Mouse (Mus musculus) G1E-ER4 (cell line): Measurements from ENCODE around the gene Gpx7. TPM values are rescaled to one million over a fixed set of nuclear protein-coding genes. Genes with fewer than 3 reads are reported as not detected.
A peak's percentile ranks its signal among the peaks of the same experiment; 100 is the strongest.

ENCODE experiments used
- GATA1 ChIP-seq: IDR thresholded peaks from one replicate; pipeline ENCODE4 v1.8.0; 2012; ENCODE audit warnings: low read length, inconsistent platforms
- polyA plus RNA-seq: library from polyadenylated mRNA; stranded (reverse); fragments of >175 nt; gene quantifications from 2 replicates; pipeline ENCODE4 v1.2.3, GENCODE M21; 2012

The Gpx7 gene
- polyA plus RNA-seq, 1 experiment = not detected

DNA sequence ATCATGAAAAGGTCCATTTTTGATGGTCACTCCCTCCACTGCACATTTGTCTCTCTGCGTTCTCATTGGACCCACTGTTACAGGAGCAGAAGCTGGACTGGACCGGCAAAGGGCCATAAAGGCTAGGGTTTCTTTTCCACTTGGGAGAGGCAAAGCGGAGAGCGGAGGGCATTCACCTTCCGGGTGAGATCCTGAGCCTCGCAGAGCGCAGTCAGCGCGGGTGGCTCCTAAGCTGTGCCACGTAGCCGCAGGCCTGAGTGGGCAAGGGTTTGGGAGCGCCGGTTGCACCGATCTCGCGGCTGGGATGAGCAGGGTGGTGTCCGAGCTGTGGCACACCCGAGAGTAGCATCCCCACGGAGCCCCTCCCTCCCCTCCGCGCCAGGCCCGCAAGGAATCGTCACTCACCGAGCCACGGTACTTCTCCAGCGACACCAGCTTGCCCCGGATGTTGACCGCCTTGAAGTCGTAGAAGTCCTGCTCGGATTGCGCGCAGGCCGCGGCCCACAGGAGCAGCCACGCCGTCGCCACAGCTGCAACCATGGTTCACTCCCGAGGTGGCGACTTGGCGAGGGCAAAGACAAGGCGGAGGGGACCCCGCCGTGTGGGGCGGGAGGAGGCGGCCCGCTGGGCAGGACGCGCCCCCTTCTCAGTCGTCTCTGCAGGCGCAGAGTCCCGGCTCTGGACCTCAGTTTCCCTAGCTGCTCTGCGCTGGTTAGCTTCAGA lies 462 bp downstream of the Gpx7 start:
- TF ChIP-seq GATA1 = no peak

DNA sequence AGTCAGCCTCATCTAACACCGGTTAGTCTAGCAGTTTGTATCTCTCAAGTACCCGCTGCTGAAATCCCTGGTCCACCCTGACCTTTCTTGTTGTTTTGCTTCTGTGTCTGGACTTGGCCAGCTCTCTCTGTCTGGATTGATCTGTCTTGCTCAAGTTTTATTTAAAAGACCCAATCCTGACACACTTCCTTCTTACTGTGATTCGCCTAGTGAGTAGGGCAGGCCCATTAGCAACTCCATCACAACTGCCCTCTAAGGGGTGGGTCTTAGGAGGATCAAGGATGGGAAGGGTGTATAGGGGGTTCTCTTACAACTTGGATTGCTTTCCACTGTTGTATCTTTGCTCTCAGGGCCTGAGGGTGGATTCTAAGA lies 1.0 kb downstream of the Gpx7 start:
- TF ChIP-seq GATA1 = no peak

DNA sequence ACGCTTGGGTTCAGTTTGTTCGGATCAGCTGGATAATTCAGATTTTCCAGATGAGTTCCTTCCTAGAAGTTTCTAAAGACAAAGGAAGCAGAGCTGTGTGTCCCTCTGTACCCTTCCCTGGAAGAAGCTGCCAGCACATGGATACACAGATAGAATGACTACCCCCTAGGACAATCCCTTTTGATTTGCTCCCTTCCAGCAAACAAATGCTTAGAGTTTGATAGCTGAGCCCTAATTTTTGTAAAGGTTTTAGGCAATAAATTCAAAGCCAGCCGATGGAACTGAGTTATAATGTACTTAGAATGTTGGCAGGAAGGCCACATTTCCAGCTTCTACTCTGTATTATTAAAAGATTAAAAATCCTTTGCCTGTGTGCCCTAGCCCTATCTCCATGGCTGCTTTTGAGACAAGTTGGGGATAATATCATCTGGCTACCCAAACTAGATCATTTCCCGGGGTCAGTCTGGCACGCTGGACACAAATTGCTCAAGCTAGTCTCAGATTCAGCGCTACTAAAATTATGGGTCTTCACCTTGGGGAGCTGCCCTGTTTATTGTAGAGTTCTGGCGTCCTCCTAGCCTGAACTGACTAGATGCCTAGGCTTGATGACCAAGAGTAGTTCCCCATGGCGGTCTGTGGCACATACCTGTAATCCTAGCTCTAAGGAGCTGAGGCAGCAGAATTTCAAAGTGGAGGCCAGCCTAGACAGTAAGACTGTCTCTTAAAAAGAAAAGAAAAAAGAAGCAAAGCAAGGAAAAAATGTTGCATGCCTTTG lies 2.7 kb downstream of the Gpx7 start:
- TF ChIP-seq GATA1 = no peak

DNA sequence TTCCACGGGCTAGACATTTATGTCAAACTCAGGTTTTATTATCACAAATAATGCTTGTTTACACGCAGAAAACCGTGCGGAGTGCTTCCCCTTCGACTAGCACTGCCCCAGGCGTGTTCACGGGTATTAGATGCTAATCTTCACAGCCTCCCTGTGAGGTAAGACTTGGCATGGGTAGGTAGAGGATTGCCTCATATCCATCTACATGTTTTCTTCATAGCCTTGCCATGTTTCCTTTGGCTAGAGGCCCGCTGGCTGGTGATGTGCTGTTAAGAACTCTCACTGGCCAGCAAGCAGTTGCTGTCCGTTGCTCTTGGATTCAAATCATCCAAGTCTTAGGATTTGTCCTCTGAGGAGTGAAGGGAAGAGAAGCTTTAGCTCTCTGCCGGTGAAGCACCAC lies 6.4 kb downstream of the Gpx7 start:
- TF ChIP-seq GATA1 = no peak

DNA sequence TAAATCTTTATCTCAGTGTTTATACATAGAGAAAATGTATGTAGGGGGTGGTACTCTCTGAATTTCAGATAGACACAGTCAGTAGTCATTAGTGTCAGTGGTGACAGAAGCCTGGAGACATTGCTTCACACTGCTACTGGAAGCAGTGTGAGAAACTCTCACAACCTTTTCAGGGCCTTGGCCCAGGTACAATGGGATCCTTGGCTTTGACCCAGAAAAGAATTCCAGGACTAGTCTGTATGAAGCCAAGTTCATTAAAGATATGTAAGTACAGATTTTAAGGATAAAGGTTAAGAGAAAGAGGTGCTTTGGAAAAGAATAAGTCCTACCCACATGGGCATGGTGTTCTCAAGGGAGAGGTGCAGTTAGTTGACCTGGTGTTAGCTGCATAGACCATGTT lies 12.5 kb downstream of the Gpx7 start:
- TF ChIP-seq GATA1 = no peak

DNA sequence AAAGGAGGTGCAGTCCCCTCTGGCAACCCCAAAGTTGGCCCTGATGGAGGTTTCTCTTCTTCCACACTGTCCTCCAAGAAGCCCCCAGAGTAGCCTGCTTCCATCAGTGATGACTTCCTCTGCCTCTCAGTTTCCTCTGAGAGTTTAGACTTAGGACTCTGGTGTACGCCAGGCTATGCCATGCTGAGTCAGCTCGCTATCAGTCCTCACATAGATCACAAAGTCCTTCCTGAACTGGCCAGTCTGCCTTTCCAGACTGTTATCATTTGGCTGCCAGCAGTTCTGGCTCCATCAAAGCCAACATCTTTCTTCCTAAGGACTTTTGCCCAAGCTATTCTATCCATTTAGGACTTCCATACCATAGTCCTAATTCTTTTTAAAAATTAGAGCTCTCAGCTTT lies 14.2 kb downstream of the Gpx7 start:
- peak; percentile 10 for TF ChIP-seq GATA1

DNA sequence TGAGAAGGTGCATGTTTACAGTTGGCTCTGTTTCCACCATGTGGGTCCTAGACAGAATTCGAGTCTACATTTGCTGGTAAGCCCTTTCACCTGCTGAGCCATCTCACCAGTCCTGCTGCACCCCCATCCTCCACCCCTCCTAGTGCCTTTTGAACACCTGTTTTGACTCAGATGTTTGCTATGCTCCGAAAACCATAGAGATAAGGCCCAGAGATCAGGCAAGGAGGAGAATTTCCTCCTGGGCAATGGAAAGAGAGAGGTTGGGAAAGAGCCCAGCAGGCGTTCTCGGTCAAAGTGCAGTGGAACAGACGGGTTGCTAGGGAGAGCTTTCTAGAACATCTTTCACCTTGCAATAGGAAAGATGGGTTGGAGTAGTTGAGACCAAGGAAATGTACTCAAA lies 15.6 kb downstream of the Gpx7 start:
- no peak for TF ChIP-seq GATA1

DNA sequence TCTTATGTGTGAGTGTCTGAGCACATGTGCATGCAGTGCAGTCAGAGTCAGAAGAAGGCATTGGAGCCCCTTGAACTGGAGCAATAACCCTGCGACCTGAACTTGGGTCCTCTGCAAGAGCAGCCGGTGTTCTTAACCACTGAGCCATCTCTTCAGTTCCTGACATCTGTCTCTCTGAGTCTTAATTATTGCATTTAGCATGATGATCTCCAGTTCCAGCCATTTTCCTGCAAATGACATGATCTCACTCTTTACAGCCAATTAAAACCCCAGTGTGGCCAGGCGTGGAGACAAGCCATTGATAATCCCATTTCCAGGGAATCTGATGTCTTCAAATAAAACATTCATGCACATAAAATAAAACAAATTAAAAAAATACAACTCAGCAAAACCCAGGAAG lies 18.0 kb downstream of the Gpx7 start:
- TF ChIP-seq GATA1 = no peak

DNA sequence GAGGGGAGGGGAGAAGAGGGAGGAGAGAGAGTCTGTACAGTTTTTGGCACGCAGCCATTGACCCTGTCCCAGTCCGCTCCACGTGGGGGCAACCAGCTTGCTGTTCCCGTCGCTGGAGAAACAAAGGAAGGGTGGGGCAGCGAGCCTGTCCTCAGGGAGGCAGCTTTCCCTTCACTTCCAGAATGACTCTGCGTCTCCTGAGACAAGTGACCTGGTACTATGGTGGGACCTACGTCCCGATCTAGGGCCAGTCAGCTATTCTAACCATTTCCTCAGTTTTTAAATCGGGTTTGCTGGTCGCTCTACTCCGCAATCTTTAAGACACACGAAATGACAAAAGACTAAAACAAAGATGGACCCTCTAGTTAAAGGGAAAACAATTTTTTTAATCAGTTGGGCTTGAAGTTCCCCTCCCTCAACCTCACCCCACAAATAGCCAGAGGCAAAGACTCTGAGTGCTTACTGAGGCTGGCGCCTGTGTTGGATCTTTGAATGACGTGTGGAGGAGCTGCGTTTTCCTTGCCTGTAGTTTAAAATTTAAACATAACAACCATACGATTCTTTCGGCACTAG lies 19.0 kb downstream of the Gpx7 start:
- TF ChIP-seq GATA1 = no peak

DNA sequence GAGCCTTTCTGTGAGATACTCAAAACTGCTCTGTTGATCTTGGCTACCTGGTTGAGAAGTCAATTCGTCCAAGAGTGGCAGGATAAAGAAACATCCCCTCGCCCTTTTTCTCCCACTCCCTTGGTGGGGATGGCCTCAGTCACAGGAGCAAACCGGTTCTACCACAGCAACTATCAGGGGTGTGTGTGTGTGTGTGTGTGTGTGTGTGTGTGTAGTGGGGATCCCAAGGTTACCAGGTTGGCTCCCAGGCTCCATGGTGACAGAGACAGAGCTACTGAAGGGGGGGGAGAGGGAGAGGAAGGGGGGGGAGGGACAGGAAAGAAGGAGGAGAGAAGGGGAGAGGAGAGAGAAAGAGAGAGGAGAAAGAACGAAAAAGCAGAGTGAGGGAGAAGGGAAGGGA lies 19.7 kb downstream of the Gpx7 start:
- TF ChIP-seq GATA1 = no peak

DNA sequence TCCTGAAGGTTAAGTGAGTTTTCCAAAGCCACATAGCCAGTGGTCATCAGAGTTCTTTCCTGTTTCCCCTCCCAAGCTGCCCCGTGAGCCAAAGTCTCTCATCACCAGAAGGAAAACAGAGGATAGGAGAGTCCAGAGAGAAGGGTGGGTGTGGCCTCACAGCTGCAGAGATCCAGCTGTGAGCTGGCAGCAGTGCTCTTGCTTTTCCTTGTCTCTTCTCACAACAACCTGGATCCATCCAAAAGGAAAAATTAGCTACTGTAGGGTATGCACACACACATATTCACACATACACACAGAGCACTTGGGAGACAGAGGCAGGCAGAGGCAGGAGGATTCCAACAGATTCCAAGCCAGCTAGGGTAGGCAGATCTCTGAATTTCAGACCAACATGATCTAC lies 20.7 kb downstream of the Gpx7 start:
- no peak for TF ChIP-seq GATA1

DNA sequence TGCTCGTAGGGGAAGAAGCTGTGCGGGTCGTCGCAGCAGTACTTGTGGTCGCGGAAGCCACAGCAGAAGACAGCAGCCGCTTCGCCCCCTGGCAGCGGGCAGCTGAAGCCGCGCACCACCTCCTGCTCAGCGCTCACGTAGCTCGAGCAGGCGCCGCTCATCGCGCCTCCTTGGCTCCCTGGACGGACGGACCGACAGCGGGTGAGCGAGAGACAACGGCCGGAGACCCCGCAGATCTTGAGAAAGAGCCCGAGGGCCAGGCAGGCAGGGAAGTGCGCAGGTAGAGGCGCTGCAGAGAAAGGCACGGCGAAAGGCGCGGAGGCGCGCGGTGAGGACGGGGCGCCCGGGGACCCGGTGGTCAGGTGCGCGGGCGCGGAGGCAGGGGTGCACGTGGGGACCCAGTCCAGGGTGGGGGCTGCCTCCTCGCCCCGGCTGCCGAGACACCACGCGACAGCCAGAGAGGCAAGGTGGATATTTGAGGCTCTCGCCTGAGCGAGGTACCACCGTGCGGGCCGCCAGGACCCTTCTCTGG lies 23.5 kb downstream of the Gpx7 start, which contains the start of gene Shisal2a:
TSS of gene Shisal2a (minus strand) at position 167 of the 532 bp plus-strand sequence.
- no peak for TF ChIP-seq GATA1

DNA sequence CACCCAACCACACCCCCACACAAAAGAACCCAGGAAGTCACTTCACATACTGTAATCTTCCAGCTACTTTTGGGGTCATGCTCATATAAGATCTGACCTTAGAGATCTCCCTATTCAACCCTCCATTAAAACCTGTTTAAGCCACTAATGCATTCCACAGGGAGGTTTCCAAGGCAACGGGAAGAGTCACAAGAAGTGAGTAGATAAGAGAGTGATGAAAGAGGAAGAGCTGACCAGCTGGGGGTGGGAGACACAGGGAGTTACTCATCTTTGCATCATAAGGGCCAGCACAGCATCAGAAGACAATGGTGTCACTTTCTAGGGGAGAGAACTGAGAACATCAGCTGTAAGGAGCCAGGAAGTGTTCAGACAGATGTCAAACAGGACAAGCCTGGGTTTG lies 26.6 kb downstream of the Gpx7 start:
- no peak for TF ChIP-seq GATA1

DNA sequence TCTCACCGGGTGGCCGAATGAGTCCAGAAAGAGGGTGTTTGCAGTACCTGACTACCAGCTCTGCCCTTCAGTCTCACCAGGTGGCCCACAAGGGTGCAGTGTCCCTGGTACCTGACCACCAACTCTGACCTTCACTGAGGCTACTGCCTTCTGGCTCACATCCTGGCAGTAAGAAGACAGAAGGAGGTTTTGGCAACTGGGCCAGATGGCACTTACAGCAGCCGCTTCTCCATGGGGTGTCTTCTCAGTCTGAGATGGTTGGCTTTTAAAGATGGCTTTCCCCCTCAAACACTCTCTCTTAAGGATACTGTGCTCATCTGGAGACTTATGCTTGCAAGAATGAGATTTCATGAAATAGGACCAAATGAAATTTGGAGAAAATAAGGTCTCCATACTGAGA lies 27.3 kb downstream of the Gpx7 start:
- no peak for TF ChIP-seq GATA1

DNA sequence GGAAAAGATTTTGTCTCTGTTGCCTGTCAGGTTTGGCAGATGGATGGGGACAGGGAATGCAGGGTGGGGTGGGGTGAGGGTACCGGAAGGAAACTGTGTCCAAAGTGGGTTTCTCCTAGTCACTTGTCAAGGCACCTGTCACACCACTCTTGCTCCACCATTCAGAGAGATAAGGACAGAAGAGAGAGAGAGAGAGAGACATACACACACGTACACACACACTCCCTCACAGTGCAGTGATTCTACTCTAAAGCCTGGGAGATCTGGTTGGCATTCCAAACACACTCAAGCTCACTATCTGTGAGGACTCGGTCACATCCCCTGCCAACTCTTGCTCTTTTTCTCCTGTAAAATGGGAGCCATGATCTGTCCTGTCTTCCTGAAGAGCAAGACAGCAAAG lies 34.6 kb downstream of the Gpx7 start:
- TF ChIP-seq GATA1 = no peak

DNA sequence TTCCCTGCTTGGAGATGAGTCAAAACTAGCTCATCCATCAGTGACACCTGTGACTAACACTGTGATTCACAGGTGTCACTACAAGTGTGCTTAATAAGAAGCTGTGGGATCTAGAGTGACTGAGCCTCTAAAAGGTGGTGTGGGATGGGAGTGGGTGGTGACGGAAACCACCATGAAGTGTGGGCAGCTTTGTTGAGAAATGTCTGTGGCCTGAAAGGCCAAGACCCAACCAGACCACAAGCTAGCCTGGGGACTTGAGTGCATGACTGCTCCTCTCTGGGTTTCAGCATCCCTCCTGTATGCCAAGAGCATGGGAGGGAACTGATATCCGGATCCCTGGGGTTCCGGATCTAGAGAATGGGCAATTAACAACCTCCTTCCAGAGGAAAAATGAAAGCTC lies 35.3 kb downstream of the Gpx7 start:
- no peak for TF ChIP-seq GATA1
